Mouse (Mus musculus) ES-CJ7 (cell line): ENCODE measurements around the gene Klc3.

Experiments used
- DNase-seq: peaks from one replicate; pipeline ENCODE4 v3.0.0; 2011; ENCODE audit warnings: low read depth, low spot score

The Klc3 gene

DNA sequence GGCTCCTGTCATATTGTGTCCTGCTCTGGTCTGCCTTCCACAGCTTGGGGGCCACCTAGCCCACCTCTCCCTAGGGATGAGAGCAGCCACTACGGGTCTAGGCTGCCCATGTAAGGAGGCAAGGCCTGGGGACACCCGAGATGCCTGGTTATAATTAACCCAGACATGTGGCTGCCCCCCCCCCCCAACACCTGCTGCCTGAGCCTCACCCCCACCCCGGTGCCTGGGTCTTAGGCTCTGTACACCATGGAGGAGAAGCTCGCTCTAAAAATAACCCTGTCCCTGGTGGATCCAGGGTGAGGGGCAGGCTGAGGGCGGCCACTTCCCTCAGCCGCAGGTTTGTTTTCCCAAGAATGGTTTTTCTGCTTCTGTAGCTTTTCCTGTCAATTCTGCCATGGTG, 5.8 kb upstream of the Klc3 start:
- DNase-seq = no peak

DNA sequence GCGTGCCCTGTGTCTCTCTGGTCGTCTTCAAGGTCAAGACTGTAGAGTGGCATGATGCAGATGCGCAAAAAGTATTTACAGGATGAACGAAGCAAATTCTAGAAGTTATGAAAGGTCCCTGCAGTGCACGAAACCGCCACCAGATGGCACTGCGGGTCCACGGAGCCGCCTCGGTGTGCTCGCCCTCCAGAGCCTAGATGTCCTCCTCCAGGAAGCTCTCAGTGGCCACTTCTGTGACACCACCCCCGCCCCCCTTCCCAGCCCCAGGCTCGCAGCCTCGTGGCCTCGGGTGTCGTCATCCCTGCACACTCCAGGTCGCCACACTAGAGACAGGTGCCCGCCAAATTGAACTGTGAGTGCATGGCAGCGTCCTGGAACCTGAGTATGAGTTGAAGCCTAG, 1.5 kb upstream of the Klc3 start:
- DNase-seq = peak; percentile 70

DNA sequence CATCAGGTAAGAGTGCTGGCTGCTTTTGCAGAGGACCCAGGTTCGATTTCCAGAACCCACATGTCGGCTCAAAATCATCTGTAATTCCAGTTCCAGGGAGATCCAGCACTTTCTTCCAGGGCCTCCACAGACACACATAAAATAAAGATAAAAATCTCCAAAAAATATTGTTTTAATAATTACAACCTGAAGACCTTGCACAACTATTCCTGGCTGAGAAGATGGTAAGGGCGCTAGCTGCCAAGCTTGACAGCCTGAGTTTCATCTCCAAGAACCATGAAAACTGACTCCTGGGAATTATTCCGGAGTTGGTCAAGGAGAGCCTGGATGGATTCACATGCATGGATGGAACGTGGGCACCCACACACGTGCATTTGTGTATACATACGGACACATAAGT, 572 bp upstream of the Klc3 start, which contains the start of gene Ckm:
Ckm (plus strand) TSS at position 301 of the 400 bp plus-strand sequence.
- no peak for DNase-seq

DNA sequence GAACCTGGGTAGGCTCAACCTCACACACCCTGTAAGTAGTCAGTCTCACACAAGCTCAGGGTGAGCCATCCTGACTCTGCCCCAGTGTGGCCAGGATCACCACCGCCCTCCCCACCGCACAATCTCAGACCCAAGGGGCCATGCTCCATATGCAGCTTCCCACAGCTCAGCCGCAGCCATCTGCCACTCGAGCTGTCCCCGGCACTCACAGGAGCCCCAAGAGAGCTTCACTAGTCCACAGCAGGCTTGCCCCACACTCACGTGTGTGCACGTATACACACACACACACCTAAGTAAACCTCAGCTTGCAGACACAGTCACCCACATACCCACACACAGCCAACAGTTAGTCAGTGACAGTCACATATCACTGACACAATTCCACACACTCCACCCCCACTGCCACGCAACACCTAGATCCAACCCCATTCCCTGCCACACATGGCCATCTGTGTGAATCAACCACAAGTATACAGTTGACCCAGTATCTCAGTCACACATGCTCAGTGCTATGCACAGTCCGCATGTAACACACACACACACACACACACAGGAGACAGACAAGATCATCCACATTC, 1.3 kb downstream of the Klc3 start:
- DNase-seq = no peak

DNA sequence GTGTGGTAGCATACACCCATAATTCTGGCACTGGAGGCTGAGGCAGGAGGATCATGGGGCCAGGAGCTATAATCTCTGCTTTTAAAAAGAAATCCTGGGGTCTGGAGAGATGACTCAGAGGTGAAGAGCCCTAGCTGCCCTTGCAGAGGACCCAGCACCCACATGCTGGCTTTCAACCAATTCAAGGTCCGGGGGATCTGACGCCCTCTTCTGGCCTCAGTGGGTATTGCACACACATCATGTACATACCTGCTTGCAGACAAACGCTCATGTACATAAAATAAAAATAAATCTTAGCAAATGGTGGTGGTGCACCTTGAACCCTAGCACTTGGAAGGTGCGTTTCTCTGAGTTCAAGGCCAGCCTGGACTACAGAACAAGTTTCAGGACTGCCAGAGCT, 3.0 kb downstream of the Klc3 start:
- peak; percentile 63 for DNase-seq

DNA sequence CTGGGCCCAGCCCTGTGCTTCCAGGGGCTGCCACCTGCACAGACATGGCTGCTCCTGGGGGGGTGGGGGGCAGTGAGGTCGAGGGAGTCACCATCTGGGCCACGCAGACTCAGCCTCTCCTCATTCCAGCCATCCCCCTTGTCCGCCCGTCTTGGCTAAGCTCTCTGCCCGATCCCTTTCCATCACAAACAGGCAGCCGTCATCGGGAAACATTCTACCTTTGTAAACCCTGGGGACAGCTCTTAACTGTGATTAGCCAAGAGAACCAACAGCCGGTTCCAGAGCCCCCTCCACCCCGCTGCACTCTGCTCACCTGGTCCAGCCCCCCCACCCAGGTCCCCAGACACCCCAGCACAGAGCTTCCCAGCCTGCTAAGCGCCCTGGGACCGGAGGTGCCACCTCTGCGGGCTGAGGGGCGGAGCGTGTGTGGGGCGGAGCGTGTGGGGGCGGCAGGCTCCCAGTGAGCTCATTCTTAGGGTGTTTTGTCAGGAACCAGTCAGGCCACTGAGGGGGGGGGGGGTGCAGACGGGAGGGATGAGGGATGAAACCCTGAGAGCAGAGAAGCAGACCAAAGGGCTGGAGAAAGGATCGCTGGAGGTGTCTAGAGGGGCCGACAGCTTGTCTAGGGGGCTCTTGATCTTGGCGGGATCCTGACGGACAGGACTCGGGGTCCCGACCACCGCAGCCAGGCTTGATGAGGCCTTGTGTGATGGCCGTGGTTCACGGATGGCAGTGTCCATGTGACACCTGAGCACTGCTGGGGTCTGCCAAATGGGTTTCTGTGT, 4.2 kb downstream of the Klc3 start:
- no peak for DNase-seq

DNA sequence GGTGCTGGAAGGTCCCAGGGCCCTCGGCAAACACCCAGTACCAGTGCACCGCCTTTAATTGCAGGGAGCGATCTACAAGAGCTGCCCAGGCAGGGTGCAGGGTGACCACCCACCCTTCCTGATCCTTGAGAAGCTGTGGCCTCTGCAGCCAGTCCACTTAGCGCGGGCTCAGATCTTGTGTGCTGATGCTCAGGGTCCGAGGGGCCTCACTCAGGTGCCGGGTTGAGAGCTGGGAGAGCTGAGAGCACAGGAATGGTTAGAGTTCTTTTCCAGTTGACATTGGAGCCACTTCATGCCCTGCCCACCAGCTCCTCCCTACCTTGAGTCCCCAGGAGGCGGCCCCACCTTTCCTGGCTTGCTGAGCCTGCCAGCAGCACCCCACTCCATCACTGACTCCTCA, 9.4 kb downstream of the Klc3 start:
- DNase-seq = no peak

DNA sequence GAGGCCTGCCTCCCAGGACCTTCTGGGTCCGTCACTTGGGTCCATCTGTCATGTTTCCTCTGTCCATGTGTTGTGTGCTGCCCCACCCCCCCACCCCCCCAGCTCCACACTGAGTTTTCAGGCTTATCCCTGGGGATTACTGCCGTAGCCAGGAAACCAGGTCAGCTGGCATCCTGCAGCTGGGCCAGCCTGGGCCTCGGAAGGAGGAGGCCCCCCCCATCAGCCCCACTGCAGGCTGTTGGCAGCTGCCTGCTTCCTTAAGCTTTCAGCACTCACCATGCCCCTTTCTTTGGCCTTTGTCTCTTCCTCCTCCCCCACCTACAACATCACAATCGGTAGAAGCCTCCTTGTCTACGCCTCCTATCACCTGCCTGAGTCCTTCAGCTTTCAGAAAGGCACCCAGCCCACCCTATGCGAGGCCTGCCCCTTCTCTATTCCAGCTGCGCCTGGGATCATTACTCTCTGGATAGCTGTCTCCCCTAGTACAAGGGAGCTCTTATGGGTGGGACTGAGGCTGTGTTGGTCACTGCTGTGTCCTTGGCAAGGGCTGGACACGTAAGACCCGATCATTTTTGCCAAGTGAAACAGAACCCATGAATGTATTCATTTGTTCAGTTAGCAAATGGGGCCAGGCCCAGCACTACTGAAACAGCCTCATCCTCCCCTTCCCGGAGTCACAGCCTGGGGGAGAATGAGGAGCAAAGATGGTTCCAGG, 15.0 kb downstream of the Klc3 start:
- no peak for DNase-seq

DNA sequence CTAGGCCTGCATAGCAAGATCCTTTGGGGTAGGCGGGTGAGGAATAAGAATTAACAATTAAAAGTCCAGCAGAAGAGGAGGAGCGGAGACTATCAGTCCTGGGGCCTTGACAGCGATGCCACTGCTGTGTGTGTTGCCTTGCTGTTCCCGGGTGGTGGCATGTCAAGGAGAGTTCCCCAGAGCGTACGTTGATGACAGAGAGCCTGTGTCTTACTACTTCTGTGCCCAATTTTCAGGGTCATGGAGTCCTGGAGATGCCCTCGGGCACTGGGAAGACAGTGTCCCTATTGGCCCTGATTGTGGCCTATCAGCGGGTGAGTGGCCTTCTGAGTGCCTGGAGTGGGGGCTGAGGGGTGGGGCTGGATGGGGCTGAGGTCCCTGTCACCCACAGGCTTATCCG, 20.2 kb downstream of the Klc3 start:
- no peak for DNase-seq

DNA sequence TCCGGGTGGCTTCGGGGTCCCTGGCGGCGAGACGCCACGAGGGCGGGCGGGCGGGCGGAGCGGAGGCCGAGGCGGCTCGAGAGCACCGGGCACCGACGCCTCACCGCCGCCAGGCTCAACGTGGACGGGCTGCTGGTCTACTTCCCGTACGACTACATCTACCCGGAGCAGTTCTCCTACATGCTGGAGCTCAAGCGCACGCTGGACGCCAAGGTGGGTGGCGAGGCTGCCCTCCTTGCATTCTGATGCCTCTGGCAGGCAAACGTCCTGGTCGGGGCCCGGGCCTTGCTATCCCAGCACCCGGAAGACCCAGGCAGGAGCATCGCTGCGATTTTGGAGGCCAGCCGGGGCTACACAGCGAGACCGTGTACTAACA, 21.8 kb downstream of the Klc3 start:
- DNase-seq = no peak

DNA sequence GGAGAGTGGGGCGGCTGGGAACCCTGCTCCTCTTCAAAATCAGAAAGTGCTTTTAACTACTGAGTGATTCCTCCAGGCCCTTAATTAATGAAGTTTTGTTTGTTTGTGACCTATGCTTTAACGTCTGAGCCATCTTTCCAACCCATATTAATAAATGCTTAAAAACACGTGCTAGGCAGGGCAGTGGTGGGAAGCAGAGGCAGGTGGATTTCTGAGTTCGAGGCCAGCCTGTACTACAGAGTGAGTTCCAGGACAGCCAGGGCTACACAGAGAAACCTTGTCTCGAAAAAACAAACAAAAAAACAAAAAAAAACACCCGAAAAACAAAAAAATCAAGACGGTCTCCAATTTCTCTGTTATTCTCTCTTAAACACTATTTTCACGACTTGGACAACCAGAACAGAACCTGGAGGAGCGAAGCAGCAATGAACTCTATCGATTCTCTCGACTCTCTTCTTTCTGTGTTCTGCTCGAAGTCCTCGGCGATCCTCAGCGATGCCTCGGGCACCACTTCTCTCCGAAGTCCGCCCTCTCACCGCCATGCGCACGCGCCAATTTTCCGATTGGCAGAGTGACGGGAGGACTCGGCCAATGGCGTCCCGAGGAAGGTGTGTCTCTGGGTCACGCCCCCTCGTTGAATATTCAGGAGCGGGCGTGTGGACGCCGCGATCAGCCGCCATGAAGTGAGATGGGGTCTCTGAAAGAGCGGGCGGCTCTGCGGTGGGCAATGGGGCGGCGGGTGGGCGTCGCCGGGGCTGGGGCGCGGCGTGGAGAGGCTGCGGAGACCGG, 22.3 kb downstream of the Klc3 start, which contains the start of gene Ercc2:
Ercc2 (plus strand) TSS at position 634 of the 789 bp plus-strand sequence.
- peak; percentile 99 for DNase-seq

DNA sequence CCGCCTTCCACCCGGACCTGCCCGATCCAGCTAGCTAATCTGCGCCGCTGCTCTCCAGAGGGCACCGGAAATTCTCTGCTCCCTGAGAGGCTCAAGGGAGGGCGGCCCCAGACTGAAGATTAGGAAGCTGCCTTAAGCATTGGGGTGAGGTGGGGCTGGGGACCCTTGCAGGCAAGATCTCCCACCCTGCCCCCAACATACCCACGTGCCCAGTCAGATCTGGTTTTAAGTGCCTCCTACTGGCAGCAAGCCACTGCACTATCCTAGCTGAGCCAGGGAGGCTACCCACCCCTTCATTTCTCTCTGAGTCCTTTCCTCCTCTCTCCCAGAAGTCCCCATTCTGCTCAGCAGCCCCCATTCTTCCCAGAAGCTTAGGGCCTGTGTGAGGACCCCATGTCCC, 25.9 kb downstream of the Klc3 start:
- DNase-seq = peak; percentile 60

DNA sequence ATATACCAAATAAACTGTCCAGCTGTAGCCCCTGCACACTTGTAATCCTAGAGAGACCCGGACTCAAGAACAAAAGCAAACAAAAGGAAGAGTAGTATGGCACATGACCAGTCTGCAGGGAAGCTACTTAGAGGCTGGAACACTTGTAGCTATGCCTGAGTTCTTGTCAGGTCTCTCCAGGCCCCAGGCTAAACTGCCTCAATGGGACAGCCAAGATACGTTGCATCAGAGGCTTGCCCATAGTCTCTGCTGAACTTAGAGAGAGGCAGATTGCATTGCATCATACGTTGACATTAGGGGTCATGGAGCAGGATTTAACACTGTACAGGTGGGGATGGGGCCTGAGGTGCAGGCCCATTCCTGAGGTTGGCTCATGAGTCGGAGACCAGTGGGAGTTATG, 27.9 kb downstream of the Klc3 start:
- DNase-seq = no peak

DNA sequence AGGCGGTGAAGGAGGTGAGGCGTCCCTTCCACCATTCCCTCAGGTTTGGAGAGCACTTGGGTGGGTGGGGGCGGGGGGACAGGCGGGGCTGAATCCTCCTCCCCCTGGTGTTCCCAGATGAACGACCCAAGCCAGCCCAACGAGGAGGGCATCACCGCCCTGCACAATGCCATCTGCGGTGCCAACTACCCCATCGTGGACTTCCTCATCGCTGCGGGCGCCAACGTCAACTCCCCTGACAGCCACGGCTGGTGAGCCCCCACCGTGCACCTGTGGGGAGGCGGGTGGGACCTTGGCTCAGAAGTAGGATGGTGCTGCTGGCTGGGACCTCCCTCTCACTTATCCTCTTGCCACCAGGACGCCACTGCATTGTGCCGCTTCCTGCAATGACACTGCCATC, 28.5 kb downstream of the Klc3 start:
- DNase-seq = no peak

DNA sequence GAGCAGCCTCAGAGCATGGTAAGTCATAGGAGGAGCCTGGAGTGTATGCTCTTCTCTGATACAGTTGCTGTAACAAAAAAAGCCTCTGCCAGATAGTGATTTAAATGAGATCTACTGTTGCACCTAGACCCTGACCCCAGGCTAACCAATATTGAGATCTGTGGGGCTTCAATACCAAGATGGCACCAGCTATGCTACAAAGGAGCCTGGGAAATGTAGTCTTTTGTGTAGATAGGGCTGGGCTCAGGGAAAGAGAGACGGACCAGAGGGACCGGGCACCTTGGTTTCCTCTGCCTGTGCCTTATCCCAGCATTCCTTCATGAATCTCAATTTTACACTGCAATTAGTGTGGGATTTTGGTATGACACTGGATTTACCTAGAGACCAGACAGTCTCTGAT, 30.5 kb downstream of the Klc3 start:
- no peak for DNase-seq

DNA sequence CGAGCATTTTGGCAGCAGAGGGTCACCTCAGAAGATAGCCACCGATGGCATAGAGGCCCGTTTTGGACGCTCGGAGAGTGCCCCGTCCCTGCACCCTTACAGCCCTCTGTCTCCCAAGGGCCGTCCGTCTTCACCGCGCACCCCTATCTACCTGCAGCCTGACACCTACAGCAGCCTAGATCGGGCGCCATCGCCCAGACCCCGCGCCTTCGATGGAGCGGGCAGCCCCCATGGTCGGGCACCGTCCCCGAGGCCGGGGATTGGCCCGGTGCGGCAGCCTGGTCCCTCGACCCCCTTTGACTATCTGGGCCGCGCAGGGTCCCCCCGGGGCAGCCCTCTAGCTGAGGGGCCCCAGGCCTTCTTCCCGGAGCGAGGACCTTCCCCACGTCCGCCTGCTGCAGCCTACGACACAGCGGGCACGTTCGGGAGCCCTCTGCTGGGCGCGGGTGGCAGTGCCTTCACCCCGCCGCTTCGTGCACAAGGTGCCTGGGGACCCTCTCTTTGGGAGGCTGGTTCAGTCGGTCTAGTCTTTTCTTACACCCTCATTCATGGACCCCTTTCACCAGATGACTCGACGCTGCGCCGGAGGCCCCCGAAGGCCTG, 34.0 kb downstream of the Klc3 start:
- peak; percentile 39 for DNase-seq

DNA sequence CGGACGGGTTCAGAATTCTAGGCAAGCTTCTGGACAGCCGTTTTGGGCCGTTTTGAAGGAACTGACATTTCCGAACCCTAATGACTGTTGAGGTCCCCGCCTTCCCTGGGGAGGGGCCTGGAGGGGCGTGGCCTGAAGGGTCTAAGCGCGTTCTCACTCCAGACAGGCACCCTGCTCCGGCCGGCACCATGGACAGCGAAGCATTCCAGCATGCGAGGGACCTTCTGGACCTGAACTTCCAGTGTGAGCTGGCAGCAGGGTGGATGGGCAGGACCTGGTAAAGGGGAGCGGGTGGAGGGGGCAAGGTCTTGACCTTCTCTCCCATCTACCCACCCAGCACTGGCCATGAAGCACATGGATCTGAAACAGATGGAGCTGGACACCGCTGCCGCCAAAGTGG, 35.5 kb downstream of the Klc3 start:
- DNase-seq = peak; percentile 57

DNA sequence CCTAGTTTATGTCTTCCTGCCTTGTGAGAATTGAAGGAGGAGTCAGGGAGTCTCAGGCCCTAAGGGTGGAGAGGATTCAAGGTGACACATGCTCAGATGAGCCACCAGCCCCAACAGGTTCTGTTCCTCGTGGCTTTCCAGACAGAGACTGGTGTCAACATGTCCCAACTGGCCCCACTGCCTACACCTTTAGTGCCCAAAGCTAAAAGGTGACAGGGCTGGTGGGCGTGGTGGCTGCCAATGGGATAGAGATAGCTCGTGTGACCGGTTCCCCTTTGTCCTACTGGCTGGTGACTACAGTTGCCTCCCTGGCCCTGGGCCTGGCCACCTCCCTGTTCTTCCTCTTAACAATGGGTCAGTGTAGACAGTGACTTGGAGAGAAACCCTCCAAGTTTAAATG, 38.5 kb downstream of the Klc3 start:
- no peak for DNase-seq

DNA sequence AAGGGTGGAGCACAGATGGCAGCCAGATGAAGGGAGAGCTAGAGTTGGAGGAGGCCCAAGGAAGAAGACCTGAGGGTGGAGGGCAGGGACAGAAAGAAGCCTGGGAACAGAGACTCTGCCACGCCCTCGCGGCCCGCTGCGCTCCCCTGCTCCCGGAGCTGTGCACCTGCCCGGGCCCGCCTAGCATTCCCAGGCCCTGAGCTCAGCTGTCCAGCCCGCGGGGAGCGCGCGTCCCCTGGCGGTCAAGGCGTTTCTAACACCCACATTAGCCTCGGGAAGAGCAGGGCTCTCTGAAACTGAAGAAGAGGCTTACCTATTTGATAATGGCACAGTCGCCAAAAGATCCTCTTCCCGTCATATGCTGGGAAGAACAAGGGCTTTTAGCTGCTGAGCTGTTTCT, 40.0 kb downstream of the Klc3 start:
- peak; percentile 88 for DNase-seq

DNA sequence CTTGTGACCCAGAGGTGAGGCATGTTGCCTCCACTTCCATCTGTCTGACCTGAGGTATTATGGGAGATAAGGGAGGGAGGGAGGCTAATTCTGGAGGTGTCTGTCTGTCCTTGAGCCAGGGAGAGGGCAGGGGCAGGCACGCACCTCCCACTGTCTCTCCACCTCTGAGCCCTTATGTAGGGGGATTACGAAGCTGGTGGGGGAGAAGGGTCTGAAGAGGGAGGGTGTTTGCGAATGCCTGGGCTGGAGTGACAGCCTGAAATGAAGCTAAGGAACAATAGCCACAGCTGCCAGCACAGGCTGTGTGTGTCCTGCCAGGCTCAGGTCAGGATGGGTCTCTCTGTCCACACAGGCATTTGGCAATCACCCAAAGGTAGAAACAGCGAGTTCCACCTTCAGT, 41.6 kb downstream of the Klc3 start:
- DNase-seq = no peak

DNA sequence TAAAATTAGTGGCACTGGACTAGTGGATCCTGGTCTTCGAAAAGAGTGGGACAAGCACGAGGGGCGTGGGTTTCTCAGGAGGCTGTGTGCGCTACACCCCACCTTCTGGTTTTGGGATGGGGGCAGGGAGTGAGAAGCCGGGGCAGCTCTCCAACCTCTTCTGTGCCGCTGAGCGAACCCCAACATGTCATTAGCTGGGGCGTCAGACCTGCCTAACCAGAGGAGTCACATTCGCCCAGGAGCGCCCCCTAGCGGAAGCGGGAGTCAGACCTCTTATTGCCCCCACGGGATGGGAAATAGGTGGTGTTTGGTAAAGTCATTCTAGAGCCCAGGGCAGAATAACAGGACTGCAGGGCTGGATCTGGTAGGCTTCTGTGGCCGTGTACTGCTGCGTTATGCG, 42.2 kb downstream of the Klc3 start:
- DNase-seq = peak; percentile 79

DNA sequence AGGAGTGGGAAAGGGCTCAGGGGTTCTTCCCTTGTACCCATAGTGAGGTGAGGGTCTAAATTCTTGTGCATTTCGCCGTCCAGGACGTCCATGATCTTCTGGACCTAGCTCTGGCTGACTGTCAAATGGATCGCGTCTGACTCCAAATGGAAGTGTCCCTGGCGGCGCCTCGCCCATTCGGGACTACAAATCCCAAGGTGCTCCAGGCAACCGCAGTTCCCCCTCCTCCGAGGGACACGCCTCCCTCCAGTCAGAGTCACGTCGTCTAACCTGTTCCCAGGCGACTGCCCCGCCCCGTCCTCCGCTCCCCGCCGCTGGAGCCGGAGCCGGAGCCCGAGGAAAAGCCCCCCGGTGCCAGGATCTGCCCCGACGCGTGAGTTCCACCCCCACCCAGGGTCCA, 43.0 kb downstream of the Klc3 start:
- peak; percentile 87 for DNase-seq
